Mouse (Mus musculus) 3134 (cell line): ENCODE results near the gene Ccl24.
"Not testable (repeated sequence)": the region's sequence is repeated elsewhere in the genome, so short reads cannot be mapped to it uniquely, and the experiment has no call there.

Experiments used
- DNase-seq: peaks from one replicate; pipeline ENCODE4 v3.0.0-alpha.2; 2011; ENCODE audit warnings: low spot score; ENCODE audit not compliant: insufficient read length; ENCODE audit errors: extremely low read depth

Ccl24 gene

DNA sequence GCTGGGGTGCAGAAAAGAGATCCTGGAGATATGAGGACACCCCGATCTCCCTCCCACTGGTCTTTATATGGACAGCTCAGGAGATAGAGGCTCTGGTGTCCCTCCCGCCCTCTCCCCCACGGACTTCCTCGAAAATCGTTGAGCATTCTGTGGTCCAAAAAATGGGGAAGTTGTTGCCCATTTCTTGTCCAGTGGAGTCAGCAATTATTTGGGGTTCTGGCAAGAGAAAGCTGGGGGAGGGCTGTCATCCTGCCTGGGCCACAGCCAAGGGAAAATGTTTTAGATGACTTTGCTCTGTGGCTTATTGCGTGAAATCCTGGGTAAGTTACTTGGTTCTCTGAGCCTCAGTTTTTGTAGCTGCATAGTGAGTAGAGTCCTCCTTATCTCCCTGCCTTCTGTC lies at the start of gene Ccl24:
Ccl24 (minus strand) TSS at position 44 of the 400 bp plus-strand sequence.
- DNase-seq: no peak

DNA sequence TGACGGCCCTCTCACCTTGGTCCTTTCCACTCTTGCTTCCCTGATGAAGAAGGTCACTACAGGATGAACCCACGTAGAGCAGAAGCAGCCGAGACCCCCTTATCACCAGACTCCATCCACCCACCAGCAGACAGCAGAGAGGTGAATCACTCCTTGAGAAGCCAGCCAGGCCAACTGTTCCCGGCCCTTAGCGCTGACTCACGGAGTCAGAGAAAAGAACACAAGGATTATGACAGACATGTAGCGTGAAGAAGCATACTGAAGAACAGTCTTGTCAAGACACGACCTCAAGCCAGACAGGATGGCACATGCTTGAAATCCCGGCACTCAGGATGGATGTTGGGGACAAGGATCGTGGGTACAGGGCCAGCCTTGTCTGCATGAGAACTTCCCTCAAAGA lies 48.9 kb upstream of the Ccl24 start:
- peak; percentile 55 for DNase-seq

DNA sequence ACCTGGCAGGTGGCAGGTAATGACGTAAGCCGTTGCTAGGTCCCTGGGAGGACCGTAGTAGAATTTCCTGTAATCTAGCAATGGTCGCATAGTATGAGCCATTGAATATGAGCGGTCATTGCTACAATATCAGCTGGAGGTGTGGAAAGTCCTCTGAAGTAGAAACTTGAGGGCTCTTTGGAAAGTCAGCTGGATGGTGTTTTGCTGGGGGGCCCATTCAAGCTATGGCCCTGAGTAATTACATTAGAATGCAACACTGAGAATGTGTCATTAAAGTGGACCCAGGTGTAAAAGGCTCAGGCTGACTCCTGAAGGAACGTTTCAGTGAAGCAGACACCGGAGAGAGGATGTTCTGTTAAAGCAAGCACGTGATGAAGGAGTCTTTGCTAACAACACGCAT lies 47.7 kb upstream of the Ccl24 start:
- DNase-seq: no peak

DNA sequence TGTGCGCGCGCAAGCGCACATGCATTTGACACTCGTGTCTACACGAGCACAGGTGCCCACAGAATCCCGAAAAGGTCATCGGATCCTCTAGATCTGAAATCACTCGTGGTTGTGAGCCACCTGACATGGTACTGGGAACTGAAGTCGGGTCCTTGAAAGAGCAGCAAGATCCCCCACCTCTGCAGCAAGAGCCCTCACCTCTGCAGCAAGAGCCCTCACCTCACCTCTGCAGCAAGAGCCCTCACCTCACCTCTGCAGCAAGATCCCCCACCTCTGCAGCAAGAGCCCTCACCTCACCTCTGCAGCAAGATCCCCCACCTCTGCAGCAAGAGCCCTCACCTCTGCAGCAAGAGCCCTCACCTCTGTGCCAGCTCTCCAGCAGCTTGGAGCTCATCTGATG lies 46.9 kb upstream of the Ccl24 start:
- not testable (repeated sequence) for DNase-seq

DNA sequence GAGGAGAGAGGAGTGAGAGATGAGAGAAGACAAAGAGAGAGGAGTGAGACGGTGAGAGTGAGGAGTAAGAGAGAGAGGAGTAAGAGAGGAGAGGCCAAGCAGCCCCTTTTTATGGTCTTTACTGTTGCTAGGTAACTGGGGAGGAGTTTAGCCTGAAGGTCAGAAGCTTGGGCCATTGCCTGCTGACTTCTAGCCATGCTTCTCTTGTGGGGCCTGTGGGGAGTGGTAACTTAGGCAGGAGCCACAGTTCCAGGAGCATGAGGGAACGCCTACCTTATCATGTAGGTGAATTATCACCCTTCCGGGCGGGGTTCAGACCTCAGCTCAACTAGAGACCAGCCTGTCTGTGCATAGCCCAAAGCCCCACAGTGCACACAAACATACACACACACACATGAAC lies 36.9 kb upstream of the Ccl24 start:
- no peak for DNase-seq

DNA sequence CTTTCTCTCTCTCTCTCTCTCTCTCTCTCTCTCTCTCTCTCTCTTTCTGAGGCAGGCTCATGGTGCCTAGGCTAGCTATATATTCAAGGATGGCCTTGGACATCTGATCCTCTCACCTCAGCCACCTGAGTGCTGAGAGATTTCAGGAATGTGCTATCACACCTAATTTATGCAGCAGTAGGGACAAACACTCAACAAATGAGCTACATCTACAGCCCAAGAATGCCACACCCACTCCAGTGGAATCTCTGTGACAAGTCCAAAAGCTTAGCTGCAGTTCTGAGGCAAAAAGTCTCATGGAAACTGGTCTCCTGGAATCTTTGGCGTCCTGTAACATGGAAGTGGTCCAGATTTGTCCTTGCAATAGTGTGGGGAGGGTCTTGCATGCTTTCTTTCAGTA lies 34.7 kb upstream of the Ccl24 start:
- no peak for DNase-seq

DNA sequence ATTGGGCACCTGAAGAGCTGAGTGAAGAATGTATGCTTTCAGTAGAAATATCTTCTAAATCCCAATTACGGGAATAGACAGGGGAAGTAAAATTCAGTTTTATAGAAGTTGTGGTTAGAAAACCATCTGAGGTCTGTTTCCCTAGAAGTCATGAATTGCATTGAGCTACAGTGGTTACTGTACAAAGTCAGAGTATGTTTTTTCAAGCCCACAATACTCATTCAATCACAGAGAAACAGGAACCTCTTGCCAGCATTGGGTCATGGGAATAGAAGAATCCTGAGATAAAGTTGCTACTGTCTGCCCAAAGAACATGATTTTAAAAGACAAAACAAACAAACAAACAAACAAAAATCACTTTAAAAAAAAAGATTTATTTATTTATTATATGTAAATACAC lies 33.9 kb upstream of the Ccl24 start:
- not testable (repeated sequence) for DNase-seq

DNA sequence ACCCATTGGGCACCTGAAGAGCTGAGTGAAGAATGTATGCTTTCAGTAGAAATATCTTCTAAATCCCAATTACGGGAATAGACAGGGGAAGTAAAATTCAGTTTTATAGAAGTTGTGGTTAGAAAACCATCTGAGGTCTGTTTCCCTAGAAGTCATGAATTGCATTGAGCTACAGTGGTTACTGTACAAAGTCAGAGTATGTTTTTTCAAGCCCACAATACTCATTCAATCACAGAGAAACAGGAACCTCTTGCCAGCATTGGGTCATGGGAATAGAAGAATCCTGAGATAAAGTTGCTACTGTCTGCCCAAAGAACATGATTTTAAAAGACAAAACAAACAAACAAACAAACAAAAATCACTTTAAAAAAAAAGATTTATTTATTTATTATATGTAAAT lies 31.8 kb upstream of the Ccl24 start:
- not testable (repeated sequence) for DNase-seq

DNA sequence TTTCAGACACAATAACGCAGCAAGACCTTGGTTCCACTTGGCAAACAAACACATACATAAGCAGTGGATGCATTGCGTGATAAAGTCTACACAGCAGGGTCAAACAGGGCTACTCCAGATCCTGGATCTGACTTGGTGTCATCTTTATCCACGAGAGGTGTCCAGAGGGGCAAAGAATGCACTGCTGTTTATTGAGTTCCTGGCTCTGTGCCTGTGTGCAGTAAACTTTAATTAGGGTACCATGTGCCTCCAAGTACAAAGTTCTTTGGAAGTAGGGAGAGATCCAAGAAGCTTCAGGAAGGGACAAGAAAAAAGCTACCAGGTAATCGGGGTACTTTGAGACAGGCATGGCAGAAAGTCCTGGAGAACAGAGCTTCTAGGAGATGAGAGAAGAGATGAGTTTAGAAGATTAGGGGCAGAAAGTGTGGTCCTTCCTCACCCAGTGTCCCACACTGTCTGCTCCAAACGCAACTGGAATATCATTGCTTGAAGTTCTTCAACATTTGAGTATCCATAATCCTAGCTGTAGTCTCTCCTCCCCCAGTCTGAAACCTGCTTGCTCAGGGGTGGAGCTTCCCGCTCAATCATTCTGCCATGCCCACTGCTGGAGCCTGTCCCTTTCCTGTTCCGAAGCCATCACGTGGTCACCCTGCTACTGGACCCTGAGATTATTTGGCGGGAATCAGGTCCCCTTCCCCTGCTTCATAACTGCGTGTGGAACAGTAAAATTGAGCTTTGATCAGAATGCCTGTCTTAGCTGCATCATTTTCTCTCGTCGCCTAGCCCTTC lies 17.3 kb upstream of the Ccl24 start:
- no peak for DNase-seq

DNA sequence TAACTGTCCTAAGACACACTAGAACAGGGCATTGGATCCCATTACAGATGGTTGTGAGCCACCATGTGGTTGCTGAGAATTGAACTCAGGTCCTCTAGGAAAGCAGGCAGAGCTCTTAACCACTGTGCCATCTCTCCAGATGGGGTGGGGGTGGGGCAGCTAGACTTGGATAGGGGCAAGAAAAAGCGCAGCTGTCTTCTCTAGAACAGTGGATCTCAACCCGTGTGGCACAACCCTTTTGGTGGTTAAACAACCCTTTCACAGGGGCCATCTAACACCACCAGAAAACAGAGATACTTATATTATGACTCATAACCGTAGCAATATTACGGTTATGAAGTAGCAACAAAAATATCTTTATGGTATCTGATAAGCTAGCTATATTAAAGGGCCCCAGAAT lies 14.9 kb upstream of the Ccl24 start:
- no peak for DNase-seq

DNA sequence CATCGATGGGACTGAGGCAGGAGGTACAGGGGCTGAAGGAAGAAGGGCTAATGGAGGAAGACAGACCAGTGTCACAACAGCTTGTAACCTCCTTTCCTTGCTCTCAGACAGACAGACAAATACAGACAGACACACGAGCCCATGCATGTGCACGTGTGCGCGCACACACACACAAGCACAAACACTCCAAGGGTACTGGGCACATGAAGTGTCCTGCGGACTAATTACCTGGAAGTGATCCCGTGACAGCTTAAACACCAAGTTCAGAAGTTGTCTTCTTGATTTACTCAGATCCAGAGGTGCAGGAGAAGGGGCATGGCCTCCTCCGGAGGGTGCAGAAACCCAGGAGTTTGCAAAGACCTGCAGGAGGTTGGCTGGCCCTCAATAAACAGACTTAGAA lies 12.8 kb upstream of the Ccl24 start:
- no peak for DNase-seq

DNA sequence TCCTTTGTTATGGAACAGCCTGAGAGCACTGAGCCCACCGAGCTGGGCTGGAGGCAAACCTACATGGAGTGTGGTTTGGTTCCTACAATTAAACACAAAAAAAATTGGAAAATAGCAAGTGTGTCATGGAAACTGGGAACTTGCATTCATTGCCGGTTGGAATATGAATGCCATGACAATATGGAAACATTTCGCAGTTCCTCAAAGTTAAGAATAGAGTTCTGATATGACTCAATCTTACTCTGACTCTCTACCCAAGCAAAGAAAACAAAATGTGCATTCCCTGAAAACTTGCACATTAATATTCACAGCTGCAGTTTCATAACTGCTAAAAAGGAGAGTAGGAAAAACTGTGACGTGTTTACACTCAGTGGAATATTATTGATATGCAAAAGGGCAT lies 9.5 kb upstream of the Ccl24 start:
- no peak for DNase-seq

DNA sequence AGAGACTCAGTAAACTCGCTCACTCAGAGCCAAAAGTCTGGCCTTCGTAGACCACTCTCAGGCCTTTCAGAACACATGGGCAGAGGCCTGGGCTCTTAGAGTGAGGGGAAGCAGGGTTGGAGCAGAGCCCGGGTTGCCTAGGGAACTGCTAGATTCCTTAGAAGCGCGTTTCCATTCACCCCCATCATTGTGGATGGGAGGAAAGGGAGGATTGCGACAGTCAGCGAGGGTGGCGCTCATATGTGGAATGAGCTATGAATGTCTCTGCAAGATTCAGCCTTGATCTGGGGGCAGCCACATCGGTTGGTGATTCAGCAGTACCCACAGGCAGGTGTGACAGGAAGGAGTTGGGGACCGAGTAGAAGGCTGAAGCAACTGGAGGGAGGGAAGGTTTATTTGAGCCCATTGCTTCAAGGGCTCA lies 6.5 kb upstream of the Ccl24 start:
- no peak for DNase-seq

DNA sequence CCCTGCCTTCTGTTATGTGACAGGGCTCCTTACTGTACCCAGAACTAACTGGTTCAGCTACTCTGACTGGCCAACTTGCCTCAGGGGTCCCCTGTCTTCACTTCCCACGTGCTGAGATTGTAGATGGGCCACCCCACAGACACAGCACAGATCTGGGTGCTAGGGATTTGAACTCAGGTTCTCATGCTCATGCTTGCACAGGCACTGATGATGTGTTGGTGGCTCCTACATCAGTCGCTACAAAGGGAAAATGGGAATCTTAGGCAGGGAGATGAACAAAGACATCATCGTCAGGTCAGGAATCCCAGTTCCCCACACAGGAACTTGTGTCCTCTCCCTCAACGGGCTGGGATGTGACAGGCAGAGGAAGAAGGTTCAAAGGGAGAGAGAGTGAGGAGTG lies 3.2 kb upstream of the Ccl24 start:
- DNase-seq: no peak

DNA sequence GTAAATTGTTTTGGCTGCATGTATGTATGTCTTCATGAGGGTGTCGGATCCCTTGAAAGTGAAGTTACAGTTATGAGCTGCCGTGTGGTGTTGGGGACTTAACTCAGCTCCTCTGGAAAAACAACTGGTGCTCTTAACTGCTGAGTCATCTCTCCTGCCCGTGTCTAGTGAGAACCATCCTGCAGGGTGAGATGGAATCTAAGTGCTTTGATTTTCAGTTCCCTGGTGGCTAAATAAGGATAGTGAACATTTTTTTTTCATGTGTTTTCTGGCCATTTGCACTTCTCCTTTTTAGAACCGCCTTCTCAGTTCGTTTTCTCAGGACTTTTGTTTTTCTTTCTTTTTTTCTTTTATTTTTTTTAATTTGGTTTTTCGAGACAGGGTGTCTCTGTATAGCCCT lies 4.2 kb downstream of the Ccl24 start:
- peak; percentile 54 for DNase-seq

DNA sequence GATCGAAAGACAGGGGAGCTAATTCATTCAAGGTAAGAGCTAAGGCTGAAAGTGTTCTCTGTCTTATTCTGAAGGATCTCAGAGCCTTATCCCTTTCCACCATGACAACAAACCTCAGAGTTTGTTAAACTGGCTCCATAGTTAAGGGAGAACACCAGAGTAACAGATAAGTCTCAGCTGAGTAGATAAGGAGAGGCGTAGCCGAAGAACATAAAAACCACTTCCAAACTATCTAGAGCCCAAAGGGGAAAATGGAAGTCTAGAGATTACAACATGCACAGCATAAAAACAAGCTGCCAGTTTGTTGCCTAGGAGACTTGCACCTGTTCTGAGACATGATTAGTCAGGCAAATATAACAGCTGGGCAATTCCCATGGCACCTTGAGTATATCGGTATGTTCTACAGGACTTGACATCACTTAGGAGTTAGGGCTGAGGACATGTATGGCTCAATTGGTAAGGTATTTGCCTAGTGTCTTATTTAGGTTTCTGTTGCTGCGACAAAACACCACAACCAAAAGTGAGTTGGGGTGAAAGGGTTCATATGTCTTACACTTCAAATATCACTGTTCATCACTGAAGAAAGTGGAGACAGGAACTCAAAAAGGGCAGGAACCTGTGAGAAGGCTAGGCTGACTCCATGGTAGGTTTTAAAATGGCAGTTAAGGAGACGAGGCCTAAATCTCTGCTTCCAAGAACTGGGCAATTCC lies 5.1 kb downstream of the Ccl24 start:
- DNase-seq: no peak

DNA sequence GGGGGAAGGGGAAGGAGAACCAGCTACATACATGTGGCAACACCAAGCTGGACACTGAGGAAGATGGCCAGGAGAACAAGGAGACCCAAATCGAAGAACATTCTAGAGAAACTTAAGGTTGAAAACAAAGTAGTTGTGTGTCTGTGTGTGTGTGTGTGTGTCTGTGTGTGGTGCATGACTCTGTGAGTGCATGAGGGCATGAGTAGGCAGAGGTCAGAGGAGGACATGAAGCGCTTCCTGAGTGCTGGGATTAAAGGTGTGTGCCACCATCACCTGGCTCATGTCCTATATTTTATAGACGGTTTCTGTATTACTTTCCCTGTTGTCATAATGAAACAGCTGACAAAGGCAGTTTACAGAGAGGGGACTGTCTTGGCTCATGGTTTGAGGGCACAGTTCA lies 9.4 kb downstream of the Ccl24 start, which contains the start of gene Ccl26:
Ccl26 (minus strand) TSS at position 101 of the 400 bp plus-strand sequence.
- no peak for DNase-seq

DNA sequence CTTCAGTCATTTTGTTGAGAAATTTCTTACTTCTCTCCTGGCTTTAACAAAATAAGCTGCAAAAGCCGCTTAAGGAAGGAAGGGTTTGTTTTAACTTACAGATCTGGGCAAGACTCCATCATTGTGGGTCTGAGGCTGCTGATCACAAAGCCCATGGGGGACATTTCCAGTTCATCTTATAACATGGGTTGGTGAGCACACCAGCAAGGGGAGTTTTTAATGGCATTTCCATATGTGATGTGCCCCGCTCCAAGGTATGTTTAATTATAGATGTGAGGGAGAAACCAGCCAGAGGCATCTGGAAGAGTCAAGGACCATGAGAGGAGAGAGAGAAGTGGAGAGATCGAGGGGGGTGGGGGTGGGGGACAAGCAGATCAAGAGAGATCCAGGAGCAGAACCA lies 15.2 kb downstream of the Ccl24 start:
- no peak for DNase-seq

DNA sequence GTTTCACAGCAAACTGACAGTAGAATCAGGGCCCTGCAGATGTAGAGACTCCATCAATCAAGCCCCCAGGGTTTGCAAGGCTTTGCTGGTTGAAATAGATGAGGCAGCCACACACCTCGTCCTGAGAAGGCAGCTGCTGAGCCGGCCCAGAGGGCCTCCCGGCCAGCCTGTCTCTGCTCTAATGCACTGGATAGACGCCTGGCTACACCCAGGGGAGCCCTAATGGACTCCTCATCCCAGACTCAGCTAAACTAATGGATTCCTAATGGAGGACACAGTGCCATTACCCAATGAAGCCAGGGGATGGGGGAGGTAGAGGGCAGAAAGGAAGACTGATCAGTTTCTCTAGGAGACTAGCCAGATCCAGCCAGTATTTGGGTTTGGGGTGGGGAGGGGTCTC lies 15.8 kb downstream of the Ccl24 start:
- DNase-seq: no peak

DNA sequence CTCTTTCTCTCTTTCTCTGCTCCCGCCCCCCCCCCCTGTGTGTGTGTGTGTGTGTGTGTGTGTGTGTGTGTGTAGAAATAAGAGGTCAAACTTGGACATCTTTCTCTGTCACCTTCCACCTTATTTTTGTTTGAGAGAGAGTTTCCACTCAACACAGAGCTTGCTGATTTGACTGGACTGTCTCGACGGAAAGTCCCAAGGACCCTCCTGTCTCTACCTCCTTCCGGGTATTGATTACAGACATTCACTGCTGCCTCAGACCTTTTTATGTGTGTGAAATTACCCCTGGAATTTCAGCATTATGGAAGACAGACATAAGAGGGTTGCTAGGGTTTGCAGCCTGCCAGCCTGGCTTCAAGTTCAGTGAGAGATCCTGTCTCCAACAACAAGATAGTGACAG lies 16.6 kb downstream of the Ccl24 start:
- DNase-seq: no peak

DNA sequence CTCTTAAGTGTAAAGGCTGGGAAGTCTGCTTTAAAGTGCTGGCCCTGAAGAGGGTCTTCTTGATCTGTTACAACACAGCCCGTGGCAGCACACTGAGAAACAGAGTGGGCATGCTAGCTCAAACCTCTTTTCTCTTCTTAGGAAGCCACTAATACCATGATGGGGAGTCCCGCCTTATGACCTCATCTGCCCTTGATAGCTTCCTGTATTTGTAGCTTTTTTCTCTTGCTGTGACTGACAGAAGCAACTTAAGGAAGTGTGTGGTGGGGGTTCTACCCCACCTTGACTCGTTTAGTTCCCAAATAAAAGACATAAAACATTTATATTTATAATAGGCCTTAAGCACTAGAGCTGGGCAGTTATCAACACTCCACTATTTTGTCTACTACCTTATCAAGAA lies 21.3 kb downstream of the Ccl24 start:
- DNase-seq: no peak

DNA sequence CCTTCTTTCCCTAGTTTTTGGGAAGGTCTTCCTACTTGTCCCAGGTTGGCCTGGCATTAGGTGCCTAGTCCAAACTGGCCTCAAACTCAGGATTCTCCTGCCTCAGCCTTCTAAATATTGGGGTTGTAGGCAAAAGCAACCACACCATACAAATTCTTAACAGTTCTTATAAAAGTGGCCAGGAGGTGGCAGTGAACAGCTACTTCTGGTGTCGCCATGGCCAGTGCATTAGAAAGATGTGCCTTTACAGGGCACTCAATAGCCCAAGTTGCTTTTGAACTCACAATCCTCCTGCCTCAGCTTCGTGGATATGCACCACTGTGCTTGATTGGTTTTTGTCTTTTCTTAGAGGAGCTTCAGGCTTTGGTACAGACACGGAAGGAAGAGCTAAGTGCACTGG lies 21.9 kb downstream of the Ccl24 start:
- no peak for DNase-seq
